Mouse (Mus musculus) embryo, embryonic 10.5 days (tissue): Measurements from ENCODE around the gene Rab25.

ENCODE experiments used
- DNase-seq: peaks from one replicate; pipeline ENCODE4 v3.0.0-alpha.2; 2015; ENCODE audit warnings: low spot score

Rab25 gene

GRCm38 (mm10) chr3:88502641-88503504, 45.2 kb downstream of the Rab25 start:
- DNase-seq, result peak; percentile 79

GRCm38 (mm10) chr3:88502031-88502571, 46.0 kb downstream of the Rab25 start:
- DNase-seq, result no peak

- DNase-seq, result no peak
Observed at GRCm38 (mm10) chr3:88501366-88502030, 46.6 kb downstream of the Rab25 start.

GRCm38 (mm10) chr3:88500655-88501365, 47.3 kb downstream of the Rab25 start:
- no peak for DNase-seq

- DNase-seq, result no peak
Observed at GRCm38 (mm10) chr3:88500087-88500486, 48.0 kb downstream of the Rab25 start.

- no peak for DNase-seq
Observed at GRCm38 (mm10) chr3:88499580-88499979, 48.5 kb downstream of the Rab25 start.

GRCm38 (mm10) chr3:88495741-88496415, 52.2 kb downstream of the Rab25 start:
- DNase-seq, result no peak

GRCm38 (mm10) chr3:88494836-88495628, 53.1 kb downstream of the Rab25 start:
- no peak for DNase-seq

GRCm38 (mm10) chr3:88493706-88494582, 54.2 kb downstream of the Rab25 start:
- DNase-seq, result no peak
